Mouse (Mus musculus) heart, postnatal 0 days (tissue): ENCODE results near the gene Pcsk4. TPM values are rescaled to one million over a fixed set of nuclear protein-coding genes. Genes with fewer than 3 reads are reported as not detected.

Experiments
- ATAC-seq: fragments of 200-750 bp; cut with Nextera tagmentation; 2 replicates; pipeline ENCODE4 v1.8.0; 2017; ENCODE audit warnings: low read depth, moderate number of reproducible peaks, moderate library complexity; ENCODE audit not compliant: insufficient read depth
- DNase-seq: peaks from one replicate; pipeline ENCODE4 v3.0.0-alpha.2; 2016; ENCODE audit warnings: low spot score
- H3K27ac ChIP-seq: fragments of 300-500 bp; sonication (generic); 2 replicates; pipeline ENCODE4 v1.5.1; 2014; ENCODE audit warnings: low read depth, mild to moderate bottlenecking
- H3K27me3 ChIP-seq: fragments of 300-500 bp; sonication (generic); 2 replicates; pipeline ENCODE4 v1.6.1; 2014; ENCODE audit warnings: low read length, mixed read lengths; ENCODE audit not compliant: control insufficient read depth, insufficient read depth
- H3K36me3 ChIP-seq: fragments of 300-500 bp; sonication (generic); replicated peaks from 2 replicates; pipeline ENCODE4 v1.6.1; 2014; ENCODE audit warnings: low read length, mixed read lengths; ENCODE audit not compliant: control insufficient read depth, insufficient read depth
- H3K4me1 ChIP-seq: fragments of 300-500 bp; sonication (generic); 2 replicates; pipeline ENCODE4 v1.6.1; 2014; ENCODE audit warnings: antibody characterized with exemption; ENCODE audit not compliant: control insufficient read depth, insufficient read depth
- H3K4me2 ChIP-seq: fragments of 300-500 bp; sonication (generic); 2 replicates; pipeline ENCODE4 v1.6.1; 2014; ENCODE audit warnings: low read depth, mild to moderate bottlenecking, low read length, moderate library complexity
- H3K4me3 ChIP-seq: fragments of 300-500 bp; sonication (generic); 2 replicates; pipeline ENCODE4 v1.5.1; 2014; ENCODE audit warnings: low read depth, low read length
- H3K9ac ChIP-seq: fragments of 300-500 bp; sonication (generic); replicated peaks from 2 replicates; pipeline ENCODE4 v1.6.1; 2014; ENCODE audit warnings: low read depth, low read length, mixed read lengths
- H3K9me3 ChIP-seq: fragments of 300-500 bp; sonication (generic); replicated peaks from 2 replicates; pipeline ENCODE4 v1.6.1; 2016; ENCODE audit warnings: low read length; ENCODE audit not compliant: control insufficient read depth
- CTCF ChIP-seq: IDR thresholded peaks from 2 replicates; pipeline ENCODE4 v1.5.1; 2016; ENCODE audit warnings: antibody characterized with exemption, control low read depth, low read depth
- EP300 ChIP-seq: IDR thresholded peaks from 2 replicates; pipeline ENCODE4 v1.6.1; 2016; ENCODE audit warnings: antibody characterized with exemption, low read depth
- WGBS: fragments of 180-500 bp; shearing (Covaris S2); extraction: QIAGEN DNeasy Blood & Tissue Kit; methylation state at CpG from one replicate; pipeline ENCODE4 v1.1.7; 2014; 5-methylcytosine and 5-hydroxymethylcytosine counted together
- polyA plus RNA-seq: library from polyadenylated mRNA; unstranded; fragments of >200 nt; fragmentation: Nextera tagmentation; extraction: Ambion mirVana; gene quantifications from 2 replicates; pipeline ENCODE4 v1.2.1, GENCODE M21; 2015
- total RNA-seq: library from RNA; depleted of rRNA; stranded (reverse); fragments of >200 nt; gene quantifications from 2 replicates; pipeline ENCODE4 v1.2.3, GENCODE M21; 2014; ENCODE audit warnings: low replicate concordance

The Pcsk4 gene
- total and polyA plus RNA-seq, 2 experiments from 2014 or later: 2.1 TPM; not detected in 1

GRCm38 (mm10) chr10:80365736-80366135 is 36.4 kb upstream of the Pcsk4 start:
- Histone ChIP-seq H3K4me1 (no peaks in the 10 kb centered on the region), H3K27me3 (peaks cover 24% of the 10 kb centered on the region), H3K36me3 (no peaks in the 10 kb centered on the region), H3K9me3 (no peaks in the 10 kb centered on the region), H3K4me2 (no peak overlapping the region), H3K4me3 (no peak overlapping the region), H3K9ac (no peak overlapping the region), H3K27ac (no peak overlapping the region)
- 64% methylated on average over 6 of the region's 6 CpGs for WGBS
- DNase-seq: no peak
- TF ChIP-seq EP300: no peak
- no peak for TF ChIP-seq CTCF
- no peak for ATAC-seq

- Histone ChIP-seq H3K4me2 (no peak overlapping the region), H3K36me3 (no peaks in the 10 kb centered on the region), H3K4me1 (no peaks in the 10 kb centered on the region), H3K9ac (no peak overlapping the region), H3K27ac (no peak overlapping the region), H3K9me3 (no peaks in the 10 kb centered on the region), H3K27me3 (peaks cover 40% of the 10 kb centered on the region), H3K4me3 (no peak overlapping the region)
- 33% methylated on average over 6 of the region's 6 CpGs for WGBS
- TF ChIP-seq EP300 (no peak), CTCF (no peak)
- no peak for DNase-seq
- no peak for ATAC-seq
Measured at GRCm38 (mm10) chr10:80363734-80364133, 34.4 kb upstream of the Pcsk4 start.

- Histone ChIP-seq H3K4me2 (peak overlapping the region; percentile 28), H3K36me3 (no peaks in the 10 kb centered on the region), H3K27ac (no peak overlapping the region), H3K9me3 (no peaks in the 10 kb centered on the region), H3K4me3 (no peak overlapping the region), H3K27me3 (peaks cover 70% of the 10 kb centered on the region), H3K4me1 (no peaks in the 10 kb centered on the region), H3K9ac (no peak overlapping the region)
- ATAC-seq (peak; percentile 31; the same call in 1 of the 2 replicates), DNase-seq (no peak)
- WGBS: 6% methylated on average over 27 of the region's 31 CpGs
- TF ChIP-seq CTCF (0 out of 2 replicates have a peak, but pooled peaks have one; percentile 4), EP300 (no peak)
Measured at GRCm38 (mm10) chr10:80357994-80358639, 28.8 kb upstream of the Pcsk4 start.

- Histone ChIP-seq H3K4me1 (no peaks in the 10 kb centered on the region), H3K4me2 (0 out of 2 replicates have a peak overlapping the region, but pooled peaks have one; percentile 28), H3K9me3 (no peaks in the 10 kb centered on the region), H3K36me3 (no peaks in the 10 kb centered on the region), H3K27ac (no peak overlapping the region), H3K4me3 (no peak overlapping the region), H3K9ac (no peak overlapping the region), H3K27me3 (peaks cover 73% of the 10 kb centered on the region)
- DNase-seq (no peak), ATAC-seq (no peak)
- WGBS: 34% methylated on average over 7 of the region's 7 CpGs
- no peak for TF ChIP-seq EP300
- TF ChIP-seq CTCF: no peak
Measured at GRCm38 (mm10) chr10:80357336-80357735, 28.0 kb upstream of the Pcsk4 start.

- peak overlapping the region; percentile 28 for H3K4me3 ChIP-seq
Measured at GRCm38 (mm10) chr10:80356737-80357136, 27.4 kb upstream of the Pcsk4 start.

More at GRCm38 (mm10) chr10:80356737-80357136, 27.4 kb upstream of the Pcsk4 start:
- 3% methylated on average over 32 of the region's 34 CpGs for WGBS
- no peak for ATAC-seq
- no peaks in the 10 kb centered on the region for H3K4me1 ChIP-seq
- TF ChIP-seq CTCF (no peak), EP300 (no peak)
- H3K4me2 ChIP-seq: peak overlapping the region; percentile 46; the same call in 1 of the 2 replicates
- peaks cover 79% of the 10 kb centered on the region for H3K27me3 ChIP-seq
- H3K36me3 ChIP-seq: no peaks in the 10 kb centered on the region
- H3K9me3 ChIP-seq: no peaks in the 10 kb centered on the region
- no peak overlapping the region for H3K27ac ChIP-seq
- DNase-seq: no peak
- H3K9ac ChIP-seq: no peak overlapping the region
